Mouse (Mus musculus) left cerebral cortex, adult 2 months (tissue): ENCODE measurements at regions not wholly inside any gene's neighbourhood (a gene's known extent, or its start where the extent isn't known, plus 50 kb on each side); places are given as distances from the start of the nearest gene placed in this dataset.
"Not testable (repeated sequence)": the region's sequence is repeated elsewhere in the genome, so short reads cannot be mapped to it uniquely, and the experiment has no call there.

Source experiments
- DNase-seq, 2 experiments: peaks; one replicate each; pipeline ENCODE4 v3.0.0; 2021 to 2022; ENCODE audit warnings: low spot score in 2 of 2, mixed read lengths in 1 of 2; ENCODE audit errors: extremely low spot score in 1 of 2
- H3K27ac ChIP-seq: fragments of 200-600 bp; 2 replicates; pipeline ENCODE4 v1.8.1; 2022
- H3K4me3 ChIP-seq: fragments of 200-600 bp; 2 replicates; pipeline ENCODE4 v1.8.1; 2022
- CTCF ChIP-seq: fragments of 200-600 bp; IDR thresholded peaks from 2 replicates; pipeline ENCODE4 v1.8.1; 2022; ENCODE audit warnings: antibody characterized with exemption, mild to moderate bottlenecking, moderate library complexity
- intact Hi-C: fragments of 180-260 bp; cut with DNase I; formaldehyde crosslinking; loops from one replicate; pipeline ENCODE4 v1.15.1; 2025

DNA sequence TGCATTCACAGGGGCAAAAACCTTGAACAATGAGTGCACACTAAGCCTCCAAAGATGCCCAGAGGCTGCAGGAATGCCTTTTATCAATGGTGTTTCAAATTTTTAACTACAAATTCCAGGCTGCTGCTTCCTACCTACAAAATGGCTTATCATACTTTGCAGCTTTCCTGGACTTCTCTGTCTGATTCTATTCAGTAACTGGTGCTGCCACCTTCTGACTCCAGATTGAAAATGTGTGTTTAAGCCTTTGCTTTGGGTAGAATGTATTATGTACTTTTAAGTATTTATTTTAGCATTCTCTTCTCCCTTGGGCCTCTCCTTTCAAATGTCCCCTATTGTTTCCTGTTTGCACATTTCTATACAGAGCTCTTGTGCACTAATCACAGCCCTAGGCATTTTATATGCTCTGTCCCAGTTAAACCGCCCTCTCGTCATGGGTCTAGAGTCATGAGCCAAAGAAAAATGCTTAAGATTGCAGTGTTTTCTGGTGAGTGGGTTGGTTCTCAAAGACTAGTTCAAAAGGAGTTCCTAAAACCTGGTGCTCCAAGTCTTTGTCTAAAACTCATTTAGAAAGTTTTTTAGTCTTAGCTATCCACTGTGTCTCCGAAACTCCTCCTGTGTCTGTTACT, 472.3 kb upstream of the Dpp10 start:
- Histone ChIP-seq H3K27ac (peak overlapping the region; percentile 25; the same call in 1 of the 2 replicates), H3K4me3 (no peak overlapping the region)
- TF ChIP-seq CTCF: peak; percentile 55
- peak; percentile 14 to 23 for DNase-seq
- intact Hi-C loops: loop anchor here (10.0 kb wide), 1 partner anchor 183 kb away; no protein-coding TSS in a partner anchor

DNA sequence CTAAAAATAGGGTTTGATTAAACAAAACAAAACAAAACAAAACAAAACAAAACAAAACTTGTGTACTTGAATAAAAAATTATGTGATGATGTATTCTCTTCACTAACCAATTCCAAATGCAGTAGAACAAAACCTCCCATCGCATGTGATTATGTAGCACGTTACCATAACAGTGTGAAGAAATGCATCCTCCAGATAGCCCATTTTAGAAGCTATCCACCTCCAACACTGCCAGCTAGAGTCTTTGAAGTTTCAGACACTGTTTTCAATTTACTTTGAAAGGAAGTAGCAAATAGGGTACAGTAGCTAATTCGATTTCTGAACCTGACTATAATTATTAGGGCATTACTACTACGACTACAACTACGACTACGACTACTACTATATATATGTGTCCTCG, 465.1 kb upstream of the Dpp10 start:
- no peak for TF ChIP-seq CTCF
- Histone ChIP-seq H3K4me3 (no peak overlapping the region), H3K27ac (no peak overlapping the region)
- no peak for DNase-seq
- intact Hi-C loops: loop anchor here (5.0 to 10.0 kb wide), 2 partner anchors 176 to 463 kb away; partner anchors contain the start of gene Dpp10

DNA sequence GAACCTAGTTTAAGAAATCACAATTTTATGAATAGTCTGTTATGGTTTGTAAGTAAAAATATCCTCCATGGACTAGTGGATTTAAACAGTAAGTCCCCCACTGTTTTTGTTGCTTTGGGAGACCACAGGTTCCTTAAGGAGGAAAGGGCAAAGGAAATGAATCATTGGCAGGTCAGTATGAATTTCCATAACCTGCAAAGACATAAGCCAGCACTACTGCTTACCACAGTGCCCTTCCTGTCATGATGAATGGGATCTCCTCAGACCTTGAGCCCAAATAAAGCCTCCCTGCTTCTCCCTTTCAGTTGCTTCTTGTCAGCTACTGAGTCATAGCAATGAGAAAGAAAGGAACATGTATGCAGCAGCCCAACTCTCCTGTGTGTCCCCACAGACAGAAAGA, 443.1 kb upstream of the Dpp10 start:
- intact Hi-C loops: no loop called here

DNA sequence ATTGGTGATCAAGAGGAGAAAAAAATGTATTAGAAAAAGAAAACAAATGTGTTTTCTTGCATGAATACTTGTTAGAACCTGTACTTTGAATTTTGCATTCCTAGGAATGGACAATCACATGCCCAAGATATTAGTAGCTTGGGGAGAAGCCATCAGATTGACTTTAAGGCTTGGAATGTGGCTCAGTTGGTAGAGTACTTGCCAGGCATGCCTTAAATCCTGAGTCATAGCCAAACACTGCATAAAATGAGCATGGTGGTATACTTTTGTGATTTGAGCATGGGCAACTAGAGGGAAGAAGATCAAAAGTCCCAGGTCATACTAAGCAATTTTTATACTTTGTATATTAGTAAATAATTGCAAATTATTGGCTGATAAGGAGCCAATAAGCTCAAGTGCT, 442.6 kb upstream of the Dpp10 start:
- intact Hi-C loops: no loop called here
- DNase-seq: no peak
- H3K27ac ChIP-seq: no peak overlapping the region
- TF ChIP-seq CTCF: no peak
- H3K4me3 ChIP-seq: no peak overlapping the region

More for the DNA sequence above, 443.1 kb upstream of the Dpp10 start:
- Histone ChIP-seq H3K4me3 (no peak overlapping the region), H3K27ac (no peak overlapping the region)
- no peak for DNase-seq
- no peak for TF ChIP-seq CTCF

DNA sequence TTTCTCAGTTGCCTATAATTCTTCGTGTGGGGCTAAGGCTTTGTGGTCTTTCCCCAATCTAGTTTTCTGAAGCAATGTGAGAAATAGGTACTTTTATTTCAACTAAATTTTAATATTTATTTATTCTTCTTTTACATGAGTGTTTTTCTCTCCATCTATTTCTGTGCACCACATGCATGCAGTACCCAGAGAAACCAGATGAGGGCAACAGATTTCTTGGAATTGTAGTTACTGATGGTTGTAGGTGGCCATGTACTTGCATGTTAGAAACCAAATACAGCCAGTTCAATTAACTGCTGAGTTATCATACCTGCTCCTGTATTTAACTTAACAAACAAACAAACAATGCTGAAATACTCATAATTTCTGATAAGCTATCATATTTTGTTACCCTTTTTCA, 404.8 kb upstream of the Dpp10 start:
- peak in 1 of 2 experiments; percentile 17 for DNase-seq
- peak; percentile 61 for TF ChIP-seq CTCF
- Histone ChIP-seq H3K27ac (no peak overlapping the region), H3K4me3 (no peak overlapping the region)
- intact Hi-C loops: no loop called here

DNA sequence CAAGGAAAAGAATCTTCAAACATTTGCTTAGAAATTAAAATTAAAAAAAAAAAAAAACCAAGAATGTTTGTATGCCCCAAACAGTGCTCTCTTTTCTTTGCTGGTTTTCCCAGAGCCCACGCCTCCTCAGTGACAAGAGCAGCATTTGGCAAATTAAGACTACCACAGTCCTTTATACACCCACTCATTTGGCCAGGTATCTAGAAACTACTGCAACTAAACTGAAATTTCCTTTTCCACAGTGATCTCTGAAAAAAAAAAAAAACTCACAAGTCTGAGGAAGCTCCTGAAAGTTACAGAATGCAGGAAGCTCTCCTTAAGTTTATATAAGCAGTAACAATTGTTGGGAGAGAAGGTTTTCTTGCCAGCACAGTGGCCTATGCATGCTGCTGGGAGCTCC, 394.2 kb upstream of the Dpp10 start:
- intact Hi-C loops: no loop called here
- DNase-seq: no peak
- no peak overlapping the region for H3K4me3 ChIP-seq
- TF ChIP-seq CTCF: no peak
- no peak overlapping the region for H3K27ac ChIP-seq

DNA sequence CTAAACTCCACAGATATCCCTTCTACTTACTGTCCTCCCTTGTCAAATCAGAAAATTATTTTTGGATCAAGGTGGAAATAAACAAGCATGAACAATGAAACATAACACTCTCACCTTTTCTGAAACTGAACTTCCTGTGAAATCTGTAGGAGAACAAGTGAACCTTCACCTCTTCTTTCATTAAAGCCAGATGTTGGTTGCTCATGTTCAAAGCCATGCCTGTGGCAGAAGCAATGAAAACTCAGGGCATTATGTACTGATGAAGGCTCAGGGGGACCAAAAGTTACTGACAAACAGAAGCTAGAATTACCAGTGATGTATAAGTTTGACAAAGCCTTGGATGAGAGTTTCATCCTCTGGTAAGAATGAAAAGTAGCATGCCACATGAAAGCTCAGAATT, 390.5 kb upstream of the Dpp10 start:
- no peak for TF ChIP-seq CTCF
- no peak for DNase-seq
- intact Hi-C loops: no loop called here
- H3K27ac ChIP-seq: no peak overlapping the region
- H3K4me3 ChIP-seq: no peak overlapping the region

DNA sequence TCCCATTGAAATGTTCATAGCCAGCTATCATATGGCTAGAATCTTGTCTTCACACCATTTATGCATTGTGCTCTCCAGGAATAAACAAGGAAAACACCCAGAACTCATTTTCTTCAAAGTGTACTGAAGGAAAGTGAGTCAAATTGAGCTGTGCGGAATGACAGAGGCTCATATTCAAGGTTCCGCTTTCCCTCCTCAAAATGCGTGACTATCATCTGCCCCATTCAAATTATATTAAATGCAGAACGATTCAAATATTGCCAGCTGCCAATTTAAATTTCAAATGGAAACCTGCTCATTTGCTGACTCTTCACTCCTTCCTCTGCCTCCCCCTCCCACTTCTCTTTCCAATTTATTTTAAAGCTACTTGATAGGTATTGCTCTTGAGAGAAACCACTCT, 384.2 kb upstream of the Dpp10 start:
- Histone ChIP-seq H3K4me3 (no peak overlapping the region), H3K27ac (no peak overlapping the region)
- intact Hi-C loops: no loop called here
- no peak for TF ChIP-seq CTCF
- DNase-seq: no peak

DNA sequence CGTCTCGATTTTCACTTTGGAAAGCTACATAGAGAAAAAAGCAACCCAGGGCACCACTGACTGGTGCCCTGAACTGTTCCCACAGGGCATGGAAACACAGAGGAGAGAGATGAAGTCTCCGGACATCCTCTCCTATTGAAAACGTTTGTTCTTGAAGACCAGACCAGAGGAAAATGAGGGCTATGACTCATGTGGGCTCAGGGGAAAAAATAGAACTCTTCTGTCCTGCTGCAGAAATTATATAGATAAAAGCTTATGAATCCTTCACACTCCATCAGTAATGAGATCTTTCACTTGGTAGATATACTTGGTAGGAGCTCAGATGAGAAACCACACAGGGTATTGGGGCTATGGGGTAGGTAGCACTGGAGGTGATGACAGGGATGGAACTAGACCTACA, 371.4 kb upstream of the Dpp10 start:
- TF ChIP-seq CTCF: no peak
- Histone ChIP-seq H3K4me3 (no peak overlapping the region), H3K27ac (no peak overlapping the region)
- intact Hi-C loops: no loop called here
- DNase-seq: no peak

DNA sequence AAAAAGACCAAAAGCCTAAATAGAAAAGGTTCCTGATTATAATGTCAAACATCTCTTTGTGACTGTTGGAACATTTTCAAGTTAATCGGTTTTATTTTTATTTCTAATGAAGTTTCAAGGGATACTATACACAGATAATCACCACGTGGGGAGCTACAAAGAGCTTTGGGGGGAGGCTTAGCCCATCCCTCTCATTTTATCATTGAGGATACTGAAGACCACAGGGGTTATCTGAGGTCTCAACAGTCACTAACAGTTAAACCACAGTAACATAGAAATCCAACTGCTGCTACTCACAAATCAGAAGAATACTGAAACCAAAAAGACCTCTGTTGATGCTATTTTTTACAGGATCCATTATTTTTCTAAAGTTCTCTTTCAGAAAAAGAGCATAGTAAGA, 364.9 kb upstream of the Dpp10 start:
- DNase-seq: no peak
- Histone ChIP-seq H3K4me3 (no peak overlapping the region), H3K27ac (no peak overlapping the region)
- TF ChIP-seq CTCF: no peak
- intact Hi-C loops: no loop called here

DNA sequence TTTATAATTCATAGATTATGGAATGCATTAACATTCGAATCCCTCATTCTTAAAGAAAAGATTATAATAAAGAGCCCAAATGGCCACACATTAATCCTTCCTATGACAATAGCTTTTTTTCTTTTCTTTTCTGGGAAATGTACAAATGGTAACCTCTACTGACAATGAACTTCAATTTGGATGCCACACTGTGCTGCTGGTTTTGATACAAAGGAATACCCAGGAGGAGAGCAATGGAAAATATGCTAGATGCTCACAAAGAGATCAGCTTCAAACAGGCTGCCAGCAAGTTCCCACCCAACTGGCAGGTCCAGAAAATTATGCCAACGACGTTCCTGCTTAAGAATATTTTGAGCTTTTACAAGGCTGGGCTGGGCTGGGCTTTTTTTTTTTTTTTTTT, 364.4 kb upstream of the Dpp10 start:
- intact Hi-C loops: no loop called here
- no peak overlapping the region for H3K27ac ChIP-seq
- no peak for TF ChIP-seq CTCF
- no peak overlapping the region for H3K4me3 ChIP-seq
- no peak for DNase-seq

DNA sequence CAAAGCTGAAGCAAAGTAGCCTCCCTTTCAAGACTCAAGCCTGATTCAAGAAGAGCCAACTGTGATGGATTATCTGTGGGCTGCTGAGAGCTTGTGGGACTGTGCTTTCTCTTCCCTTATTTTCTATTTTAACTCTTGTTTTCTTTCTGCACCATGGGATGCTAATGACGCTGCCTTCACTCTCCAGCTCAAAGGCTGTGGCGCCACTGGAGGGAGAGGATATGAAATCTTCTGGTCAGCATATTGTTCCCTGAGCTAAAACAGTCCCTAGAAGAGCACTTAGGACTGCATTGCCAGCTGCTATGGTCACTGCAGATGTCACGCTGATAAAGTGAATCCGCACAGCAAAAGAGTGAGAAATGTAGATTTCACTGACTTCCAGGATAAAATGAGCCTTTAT, 324.2 kb upstream of the Dpp10 start:
- Histone ChIP-seq H3K4me3 (no peak overlapping the region), H3K27ac (no peak overlapping the region)
- TF ChIP-seq CTCF: no peak
- DNase-seq: no peak
- intact Hi-C loops: no loop called here

DNA sequence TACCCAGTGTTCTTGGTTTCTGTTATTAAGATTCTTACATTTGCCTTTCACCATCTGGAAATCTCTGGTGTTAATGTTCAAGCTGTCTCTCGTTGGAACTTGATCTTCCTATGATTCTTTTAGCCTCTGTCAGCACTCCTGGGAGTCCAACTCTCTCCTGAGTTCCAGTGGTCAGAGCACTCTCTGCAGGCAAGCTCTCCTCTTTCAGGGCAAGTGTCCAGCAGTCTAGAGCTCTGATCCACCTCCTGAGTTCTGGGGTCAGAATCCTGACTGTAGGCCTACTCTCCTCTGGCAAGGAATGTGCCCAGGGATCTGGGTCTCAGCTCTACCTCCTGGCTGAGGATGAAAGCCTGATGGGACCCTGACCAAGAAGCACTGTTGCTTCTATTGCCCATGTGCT, 303.1 kb upstream of the Dpp10 start:
- H3K4me3 ChIP-seq, H3K27ac ChIP-seq, DNase-seq, intact Hi-C loops: not testable (repeated sequence)
